Mouse (Mus musculus): Measurements from ENCODE around the gene Zfp536. TPM values are rescaled to one million over a fixed set of nuclear protein-coding genes. Genes with fewer than 3 reads are reported as not detected.

The Zfp536 gene
- total and polyA plus RNA-seq, 3 experiments: not detected

GRCm38 (mm10) chr7:37663676-37664365, 109.6 kb downstream of the Zfp536 start:
- Histone ChIP-seq H3K27me3 (replicated peaks) (no peaks in the 10 kb centered on the region), H3K27ac (ENCODE audit: insufficient read depth, low read depth) (no peak overlapping the region), H3K79me2 (replicated peaks; ENCODE audit: control insufficient read depth, extremely low read depth, insufficient read depth, poor library complexity, severe bottlenecking) (no peaks in the 10 kb centered on the region), H3K9me3 (replicated peaks; ENCODE audit: low read length) (peaks cover 74% of the 10 kb centered on the region), H3K4me3 (replicated peaks in 1 of 3; ENCODE audit: low read depth in 2 of 3, low read length in 2 of 3, poor library complexity in 1 of 3) (no peak overlapping the region), H3K9ac (ENCODE audit: insufficient read depth, low read depth) (no peak overlapping the region), H3K36me3 (replicated peaks in 1 of 2; ENCODE audit: control insufficient read depth in 1 of 2, insufficient read depth in 1 of 2, low read length in 1 of 2) (no peaks in the 10 kb centered on the region), H3K4me2 (ENCODE audit: insufficient read depth, low read depth, poor library complexity, severe bottlenecking) (no peak overlapping the region), H3K4me1 (ENCODE audit: control insufficient read depth in 1 of 2, insufficient read depth in 2 of 2) (no peaks in the 10 kb centered on the region)
- TF ChIP-seq KAT2A (IDR thresholded peaks at IDR 0.05; ENCODE audit: insufficient replicate concordance, low read length): no peak
- TF ChIP-seq HCFC1 (IDR thresholded peaks at IDR 0.05; ENCODE audit: low read depth, low read length): no peak
- no peak for TF ChIP-seq MAFK (IDR thresholded peaks at IDR 0.05; ENCODE audit: insufficient replicate concordance, low read length)
- TF ChIP-seq ZNF384 (IDR thresholded peaks at IDR 0.05; ENCODE audit: low read depth, low read length): no peak
- no peak for TF ChIP-seq ZC3H11A (IDR thresholded peaks at IDR 0.05; ENCODE audit: low read depth, low read length)
- TF ChIP-seq TCF12 (IDR thresholded peaks at IDR 0.05; ENCODE audit: low read depth, low read length): no peak
- no peak for TF ChIP-seq EP300 (IDR thresholded peaks at IDR 0.05; ENCODE audit: low read length)
- TF ChIP-seq CTCF (conservative IDR thresholded peaks at IDR 0.05 in 1 of 2, IDR thresholded peaks at IDR 0.05 in 1 of 2; ENCODE audit: low read depth in 2 of 2, low read length in 2 of 2): no peak
- DNase-seq (ENCODE audit: extremely low read depth): no peak
- dilution Hi-C loops (cut with MboI; ENCODE audit: extremely low pct_ligation_motif_present, extremely low pct_unique_long_range_greater_than_20kb, low sequenced_read_pairs): no loop called here
- in situ Hi-C loops (cut with MboI; ENCODE audit: low pct_ligation_motif_present, low pct_unique_long_range_greater_than_20kb, low sequenced_read_pairs): no loop called here

- dilution Hi-C loops (cut with MboI; ENCODE audit: extremely low pct_ligation_motif_present, extremely low pct_unique_long_range_greater_than_20kb, low sequenced_read_pairs): no loop called here
- Histone ChIP-seq H3K27ac (ENCODE audit: insufficient read depth, low read depth) (no peak overlapping the region), H3K9ac (ENCODE audit: insufficient read depth, low read depth) (no peak overlapping the region), H3K36me3 (replicated peaks in 1 of 2; ENCODE audit: control insufficient read depth in 1 of 2, insufficient read depth in 1 of 2, low read length in 1 of 2) (no peaks in the 10 kb centered on the region), H3K79me2 (replicated peaks; ENCODE audit: control insufficient read depth, extremely low read depth, insufficient read depth, poor library complexity, severe bottlenecking) (no peaks in the 10 kb centered on the region), H3K4me2 (ENCODE audit: insufficient read depth, low read depth, poor library complexity, severe bottlenecking) (no peak overlapping the region), H3K9me3 (replicated peaks; ENCODE audit: low read length) (peaks cover 64% of the 10 kb centered on the region), H3K4me1 (ENCODE audit: control insufficient read depth in 1 of 2, insufficient read depth in 2 of 2) (no peaks in the 10 kb centered on the region), H3K27me3 (replicated peaks) (no peaks in the 10 kb centered on the region), H3K4me3 (replicated peaks in 1 of 3; ENCODE audit: low read depth in 2 of 3, low read length in 2 of 3, poor library complexity in 1 of 3) (no peak overlapping the region)
- no peak for DNase-seq (ENCODE audit: extremely low read depth)
- no peak for TF ChIP-seq MAX (IDR thresholded peaks at IDR 0.05; ENCODE audit: low read length)
- no peak for TF ChIP-seq ZNF384 (IDR thresholded peaks at IDR 0.05; ENCODE audit: low read depth, low read length)
- no peak for TF ChIP-seq MXI1 (IDR thresholded peaks at IDR 0.05; ENCODE audit: low read depth, low read length)
- no peak for TF ChIP-seq MEF2A (IDR thresholded peaks at IDR 0.05; ENCODE audit: borderline replicate concordance, low read depth, low read length)
- no peak for TF ChIP-seq USF1 (IDR thresholded peaks at IDR 0.05; ENCODE audit: low read depth, low read length)
- TF ChIP-seq JUND (conservative IDR thresholded peaks at IDR 0.05; ENCODE audit: low read depth, low read length): no peak
- TF ChIP-seq SMC3 (IDR thresholded peaks at IDR 0.05; ENCODE audit: low read depth, low read length): no peak
- no peak for TF ChIP-seq EP300 (IDR thresholded peaks at IDR 0.05; ENCODE audit: low read length)
- TF ChIP-seq NRF1 (IDR thresholded peaks at IDR 0.05; ENCODE audit: low read depth, low read length): no peak
- no peak for TF ChIP-seq ZKSCAN1 (IDR thresholded peaks at IDR 0.05; ENCODE audit: borderline replicate concordance, low read depth, low read length)
- TF ChIP-seq MAFK (IDR thresholded peaks at IDR 0.05; ENCODE audit: insufficient replicate concordance, low read length): no peak
- TF ChIP-seq KAT2A (IDR thresholded peaks at IDR 0.05; ENCODE audit: insufficient replicate concordance, low read length): no peak
- no peak for TF ChIP-seq RAD21 (IDR thresholded peaks at IDR 0.05; ENCODE audit: low read depth, low read length)
- no peak for TF ChIP-seq ETS1 (conservative IDR thresholded peaks at IDR 0.05; ENCODE audit: low read depth, low read length)
- no peak for TF ChIP-seq BHLHE40 (IDR thresholded peaks at IDR 0.05; ENCODE audit: low read depth, low read length)
- in situ Hi-C loops (cut with MboI; ENCODE audit: low pct_ligation_motif_present, low pct_unique_long_range_greater_than_20kb, low sequenced_read_pairs): no loop called here
Measured at GRCm38 (mm10) chr7:37648671-37649070, 124.8 kb downstream of the Zfp536 start.

Measured in CH12.LX (cell line).